Mouse (Mus musculus) stomach, embryonic 14.5 days (tissue): ENCODE data around the gene Nup93. TPM values are rescaled to one million over a fixed set of nuclear protein-coding genes. Genes with fewer than 3 reads are reported as not detected.

Experiments
- ATAC-seq: fragments of 200-750 bp; cut with Nextera tagmentation; 2 replicates; pipeline ENCODE4 v1.8.0; 2017; ENCODE audit warnings: low read depth, moderate TSS enrichment; ENCODE audit not compliant: insufficient number of reproducible peaks, insufficient read depth, low FRiP score
- H3K27ac ChIP-seq: fragments of 300-500 bp; sonication (generic); 2 replicates; pipeline ENCODE4 v1.5.1; 2014; ENCODE audit warnings: mild to moderate bottlenecking, low read length, moderate library complexity, mixed read lengths
- H3K27me3 ChIP-seq: fragments of 300-500 bp; sonication (generic); 2 replicates; pipeline ENCODE4 v1.6.1; 2014; ENCODE audit warnings: low read length, control low read depth, mixed read lengths; ENCODE audit not compliant: control insufficient read depth, insufficient read depth
- H3K36me3 ChIP-seq: fragments of 300-500 bp; sonication (generic); 2 replicates; pipeline ENCODE4 v1.6.1; 2014; ENCODE audit warnings: mild to moderate bottlenecking, control low read depth, low read length, moderate library complexity, mixed read lengths; ENCODE audit not compliant: control insufficient read depth, insufficient read depth
- H3K4me1 ChIP-seq: fragments of 300-500 bp; sonication (generic); 2 replicates; pipeline ENCODE4 v1.6.1; 2014; ENCODE audit warnings: low read length, control low read depth, mixed read lengths; ENCODE audit not compliant: control insufficient read depth, insufficient read depth
- H3K4me2 ChIP-seq: fragments of 300-500 bp; sonication (generic); replicated peaks from 2 replicates; pipeline ENCODE4 v1.6.1; 2014; ENCODE audit warnings: low read depth, low read length, control low read depth
- H3K4me3 ChIP-seq: fragments of 300-500 bp; sonication (generic); 2 replicates; pipeline ENCODE4 v1.5.1; 2014; ENCODE audit warnings: low read depth, low read length, control low read depth
- H3K9ac ChIP-seq: fragments of 300-500 bp; sonication (generic); replicated peaks from 2 replicates; pipeline ENCODE4 v1.6.1; 2014; ENCODE audit warnings: low read depth, mild to moderate bottlenecking, control low read depth, low read length, moderate library complexity, mixed read lengths
- H3K9me3 ChIP-seq: fragments of 300-500 bp; sonication (generic); 2 replicates; pipeline ENCODE4 v1.6.1; 2016; ENCODE audit warnings: low read depth, low read length, control low read depth; ENCODE audit not compliant: control insufficient read depth
- WGBS: fragments of 180-500 bp; shearing (Covaris S2); extraction: QIAGEN DNeasy Blood & Tissue Kit; methylation state at CpG from one replicate; pipeline ENCODE4 v1.1.7; 2014; 5-methylcytosine and 5-hydroxymethylcytosine counted together
- polyA plus RNA-seq: library from polyadenylated mRNA; unstranded; fragments of >200 nt; fragmentation: Nextera tagmentation; extraction: Ambion mirVana; gene quantifications from 2 replicates; pipeline ENCODE4 v1.2.1, GENCODE M21; 2014

Gene Nup93
- polyA plus RNA-seq, 1 experiment from 2014 or later, result 74.6 TPM

DNA sequence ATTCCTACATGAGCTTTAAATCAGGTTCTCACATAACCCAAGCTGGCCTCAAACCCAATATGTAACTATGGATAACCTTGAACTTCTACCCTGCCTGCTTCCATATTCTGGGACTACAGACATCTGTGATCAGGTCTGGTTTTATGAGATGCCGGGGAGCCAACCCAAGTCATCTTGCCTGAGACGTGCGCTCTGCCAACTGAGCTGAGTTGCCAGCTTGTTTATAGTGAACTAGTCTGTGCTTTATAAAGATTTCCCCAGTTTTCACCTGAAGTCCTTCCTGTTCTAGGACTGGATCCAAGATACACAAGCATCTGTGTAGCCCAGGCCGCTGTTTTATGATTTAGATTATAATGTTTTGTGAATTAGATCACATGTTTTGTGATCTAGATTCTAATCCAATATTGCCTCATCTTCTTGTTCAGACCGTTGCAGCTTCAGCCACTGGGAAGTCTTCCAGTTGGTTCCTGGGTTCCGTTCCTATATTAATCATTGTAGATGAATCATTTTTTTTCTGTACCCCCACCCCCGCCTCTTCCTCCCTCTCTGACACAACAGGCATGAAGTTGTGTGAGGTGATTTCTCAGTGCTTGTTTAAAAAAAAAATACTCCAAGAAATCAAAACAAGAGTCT is 19.7 kb upstream of the Nup93 start:
- Histone ChIP-seq H3K4me1 (peaks cover 4% of the 10 kb centered on the region), H3K4me3 (no peak overlapping the region), H3K27me3 (no peaks in the 10 kb centered on the region), H3K9ac (no peak overlapping the region), H3K4me2 (no peak overlapping the region), H3K9me3 (no peaks in the 10 kb centered on the region), H3K27ac (no peak overlapping the region), H3K36me3 (no peaks in the 10 kb centered on the region)
- no peak for ATAC-seq
- 77% methylated on average over 7 of the region's 7 CpGs for WGBS

DNA sequence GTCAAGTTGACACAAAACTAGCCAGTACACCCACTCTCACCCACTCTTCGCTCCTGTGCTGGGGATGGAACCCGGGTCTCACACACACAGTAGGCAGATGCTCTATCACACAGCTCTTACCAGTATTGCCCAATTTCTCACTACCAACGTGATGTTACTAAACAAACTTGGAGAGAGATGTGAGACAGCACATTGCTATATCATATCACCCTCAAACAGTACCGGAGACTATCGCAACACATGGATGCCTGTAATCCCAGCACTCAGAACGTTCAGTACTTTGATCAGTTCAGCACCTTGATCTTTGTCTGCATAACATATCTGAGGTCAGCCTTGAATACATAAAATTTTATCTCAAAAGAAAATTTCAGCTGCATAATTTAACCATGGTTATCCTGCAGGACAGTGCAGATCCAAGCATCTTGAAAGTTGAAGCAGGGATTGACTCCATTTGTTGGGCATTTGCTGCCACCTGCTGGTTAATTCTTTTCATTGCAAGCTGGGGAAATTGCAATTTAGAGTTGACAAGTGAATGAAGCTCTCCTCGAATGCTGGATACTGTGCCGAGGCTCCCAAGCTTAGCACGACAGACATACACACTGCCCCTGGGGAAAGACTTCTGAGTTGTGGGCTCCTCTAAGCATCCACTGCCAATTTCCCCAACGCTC is 15.0 kb upstream of the Nup93 start:
- no peaks in the 10 kb centered on the region for H3K36me3 ChIP-seq
- no peaks in the 10 kb centered on the region for H3K4me1 ChIP-seq
- 44% methylated on average over 10 of the region's 10 CpGs for WGBS
- no peak overlapping the region for H3K27ac ChIP-seq
- no peak overlapping the region for H3K4me3 ChIP-seq
- H3K9ac ChIP-seq, result no peak overlapping the region
- no peaks in the 10 kb centered on the region for H3K9me3 ChIP-seq
- no peaks in the 10 kb centered on the region for H3K27me3 ChIP-seq
- H3K4me2 ChIP-seq, result no peak overlapping the region
- ATAC-seq, result peak; percentile 18; the same call in 1 of the 2 replicates

DNA sequence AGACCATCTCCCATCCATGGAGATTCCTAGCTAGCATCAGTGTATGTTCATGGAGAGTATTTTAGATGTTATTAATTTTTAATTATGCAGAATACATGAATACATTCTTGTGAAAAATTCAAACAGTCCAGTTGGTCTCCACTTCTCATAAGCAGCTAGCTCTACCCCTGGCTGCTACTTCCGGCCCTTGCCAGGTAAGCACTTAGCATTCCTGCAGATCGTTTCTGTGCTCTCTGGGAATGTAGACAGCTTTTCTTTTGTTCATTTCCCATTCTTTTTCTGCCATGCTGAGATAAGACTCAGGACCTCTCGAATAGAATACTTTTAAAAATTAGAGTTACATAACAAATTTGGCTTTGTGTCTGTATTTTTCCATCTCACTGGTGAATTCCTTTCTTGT is 10.3 kb upstream of the Nup93 start:
- no peak overlapping the region for H3K27ac ChIP-seq
- H3K27me3 ChIP-seq, result no peaks in the 10 kb centered on the region
- WGBS, result 57% methylated on average over 3 of the region's 3 CpGs

GRCm38 (mm10) chr8:94205736-94206135 is 8.6 kb upstream of the Nup93 start:
- Histone ChIP-seq H3K4me3 (no peak overlapping the region), H3K9me3 (no peaks in the 10 kb centered on the region), H3K27ac (no peak overlapping the region), H3K4me2 (no peak overlapping the region), H3K4me1 (no peaks in the 10 kb centered on the region), H3K27me3 (no peaks in the 10 kb centered on the region), H3K36me3 (no peaks in the 10 kb centered on the region), H3K9ac (no peak overlapping the region)
- WGBS, result 20% methylated on average over 5 of the region's 5 CpGs
- no peak for ATAC-seq

More for the DNA sequence above, 10.3 kb upstream of the Nup93 start:
- no peaks in the 10 kb centered on the region for H3K36me3 ChIP-seq
- ATAC-seq, result no peak
- H3K9ac ChIP-seq, result no peak overlapping the region
- no peak overlapping the region for H3K4me2 ChIP-seq
- H3K4me3 ChIP-seq, result no peak overlapping the region
- H3K4me1 ChIP-seq, result no peaks in the 10 kb centered on the region
- no peaks in the 10 kb centered on the region for H3K9me3 ChIP-seq

GRCm38 (mm10) chr8:94206256-94206655 is 8.1 kb upstream of the Nup93 start:
- Histone ChIP-seq H3K27me3 (no peaks in the 10 kb centered on the region), H3K36me3 (no peaks in the 10 kb centered on the region)

DNA sequence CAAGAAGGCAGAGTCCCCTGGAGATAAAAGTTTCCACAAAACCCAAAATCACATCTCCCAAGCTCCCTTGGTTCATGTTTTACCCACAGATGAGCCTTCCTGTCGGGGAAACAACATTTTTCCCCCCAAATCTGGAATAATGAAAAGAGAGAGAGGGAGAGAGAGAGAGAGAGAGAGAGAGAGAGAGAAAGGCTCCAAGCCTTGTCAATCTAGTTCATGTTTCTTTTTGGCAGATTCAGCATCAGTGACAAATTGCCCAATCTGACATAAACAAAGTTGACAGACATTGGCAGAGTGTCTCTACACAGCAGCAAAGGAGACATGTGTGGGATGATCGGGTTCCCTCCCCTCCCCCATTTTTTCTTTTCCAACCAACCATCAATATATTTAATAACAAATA is 6.9 kb upstream of the Nup93 start:
- Histone ChIP-seq H3K9ac (no peak overlapping the region), H3K4me1 (no peaks in the 10 kb centered on the region), H3K27me3 (no peaks in the 10 kb centered on the region), H3K36me3 (no peaks in the 10 kb centered on the region), H3K9me3 (no peaks in the 10 kb centered on the region), H3K4me2 (no peak overlapping the region), H3K27ac (no peak overlapping the region), H3K4me3 (no peak overlapping the region)
- no peak for ATAC-seq
- WGBS, result 64% methylated on average over 2 of the region's 2 CpGs

More at GRCm38 (mm10) chr8:94206256-94206655, 8.1 kb upstream of the Nup93 start:
- Histone ChIP-seq H3K27ac (no peak overlapping the region), H3K4me1 (no peaks in the 10 kb centered on the region), H3K4me3 (no peak overlapping the region), H3K9me3 (no peaks in the 10 kb centered on the region), H3K9ac (no peak overlapping the region), H3K4me2 (no peak overlapping the region)
- WGBS, result 78% methylated on average over 8 of the region's 8 CpGs
- ATAC-seq, result no peak

DNA sequence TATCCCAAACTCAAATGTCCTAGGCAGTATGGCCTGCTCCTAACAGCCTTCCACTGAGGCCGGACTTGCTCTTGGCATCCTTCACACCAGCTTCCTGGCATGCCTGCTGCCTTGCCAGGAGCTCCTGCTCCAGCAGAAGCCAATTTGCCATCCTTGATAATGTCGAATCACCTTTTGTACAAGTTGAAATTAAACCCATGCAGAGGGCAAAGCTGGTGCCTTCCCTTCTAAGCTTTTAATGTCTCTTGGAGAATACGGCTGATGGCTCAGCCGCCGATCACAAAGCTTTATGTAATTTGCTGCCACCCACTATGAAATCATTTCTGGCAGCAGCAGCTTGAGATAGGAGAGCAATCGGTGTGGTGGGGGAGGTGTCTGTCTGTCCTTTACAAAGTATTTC is 4.7 kb upstream of the Nup93 start:
- no peak overlapping the region for H3K4me2 ChIP-seq
- H3K9me3 ChIP-seq, result no peaks in the 10 kb centered on the region
- no peaks in the 10 kb centered on the region for H3K27me3 ChIP-seq
- H3K4me1 ChIP-seq, result no peaks in the 10 kb centered on the region
- H3K9ac ChIP-seq, result no peak overlapping the region
- no peaks in the 10 kb centered on the region for H3K36me3 ChIP-seq
- no peak overlapping the region for H3K4me3 ChIP-seq
- no peak for ATAC-seq
- H3K27ac ChIP-seq, result no peak overlapping the region
- 79% methylated on average over 6 of the region's 6 CpGs for WGBS

DNA sequence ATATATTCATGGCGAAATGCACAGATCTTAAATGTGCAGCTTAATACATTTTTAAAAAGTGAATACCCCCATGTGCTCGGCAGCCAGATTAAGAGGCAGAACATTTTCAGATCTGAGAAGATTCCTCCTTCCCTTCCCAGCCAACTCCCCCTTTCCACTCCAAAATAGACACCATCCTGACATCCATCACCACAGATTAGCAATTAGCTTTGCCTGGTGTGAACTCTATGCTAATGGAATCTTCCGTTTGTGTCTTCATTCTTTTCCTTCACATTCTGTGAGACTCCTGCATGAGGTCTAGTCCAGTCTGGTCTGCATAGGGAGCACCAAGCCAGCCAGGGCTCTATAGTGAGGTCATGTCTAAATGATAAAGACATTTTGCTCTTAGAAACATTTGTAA is 4.1 kb upstream of the Nup93 start:
- Histone ChIP-seq H3K36me3 (no peaks in the 10 kb centered on the region), H3K4me2 (no peak overlapping the region), H3K4me3 (no peak overlapping the region), H3K4me1 (peaks cover 3% of the 10 kb centered on the region; the same call in 1 of the 2 replicates), H3K9me3 (no peaks in the 10 kb centered on the region), H3K27me3 (no peaks in the 10 kb centered on the region), H3K27ac (no peak overlapping the region), H3K9ac (no peak overlapping the region)
- no peak for ATAC-seq
- whole genome bisulfite sequencing, result 70% methylated on average over 3 of the region's 3 CpGs
